Mouse (Mus musculus): Measurements from ENCODE around the gene Flywch1.

DNA sequence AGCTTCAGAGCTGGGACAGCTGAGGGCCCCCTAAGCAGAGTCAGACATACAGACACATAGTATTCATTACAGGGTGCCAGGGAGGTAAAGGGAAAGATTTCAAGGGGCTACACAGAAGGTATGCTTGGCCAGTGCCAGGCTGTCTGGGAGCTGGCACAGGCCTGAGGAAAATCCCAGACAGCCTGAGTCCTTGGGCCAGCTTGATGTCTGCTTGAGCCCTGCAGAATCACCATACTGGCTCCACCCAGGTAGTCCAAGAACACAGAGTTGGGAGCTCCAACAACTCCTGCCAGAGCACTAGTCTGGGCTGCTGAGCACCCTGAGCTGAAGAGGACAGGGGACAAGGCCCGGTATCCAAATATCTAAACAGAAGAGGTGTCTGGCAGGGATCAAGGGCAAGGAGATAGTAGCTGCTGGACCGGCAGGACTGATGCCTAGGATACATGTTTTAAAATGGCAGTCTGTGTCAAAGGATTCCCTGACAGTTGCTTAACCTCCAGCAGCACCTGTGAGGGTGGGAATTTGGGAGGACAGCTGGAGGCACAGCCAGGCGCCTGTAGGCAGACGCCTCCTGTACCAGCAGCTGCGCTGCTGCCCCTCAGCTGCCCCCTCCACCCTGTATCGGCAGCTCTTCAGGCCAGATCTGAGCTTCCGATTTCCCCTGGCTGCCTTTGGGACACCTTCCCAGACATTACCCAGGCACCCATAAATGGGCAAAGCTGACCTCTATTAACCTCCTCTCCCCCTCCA, 48.9 kb downstream of the Flywch1 start, which contains the start of gene 1520401A03Rik:
- no peak for TF ChIP-seq CTCF (IDR thresholded peaks at IDR 0.05; ENCODE audit: insufficient read depth, low read depth, low read length)
- TF ChIP-seq POLR2A (IDR thresholded peaks at IDR 0.05; ENCODE audit: insufficient read depth, low read depth, low read length) = no peak
